Mouse (Mus musculus) cerebellum, postnatal 10 days (tissue): Measurements from ENCODE around the gene Tpgs1.
"Not testable (repeated sequence)": the region's sequence is repeated elsewhere in the genome, so short reads cannot be mapped to it uniquely, and the experiment has no call there.

ENCODE experiments used
- DNase-seq, 2 experiments: peaks; one replicate each; pipeline ENCODE4 v3.0.0; 2021; ENCODE audit warnings: mixed read lengths in 2 of 2

Gene Tpgs1

GRCm38 (mm10) chr10:79693580-79694378 lies 24.6 kb downstream of the Tpgs1 start:
- peak; percentile 61 to 67 for DNase-seq

DNA sequence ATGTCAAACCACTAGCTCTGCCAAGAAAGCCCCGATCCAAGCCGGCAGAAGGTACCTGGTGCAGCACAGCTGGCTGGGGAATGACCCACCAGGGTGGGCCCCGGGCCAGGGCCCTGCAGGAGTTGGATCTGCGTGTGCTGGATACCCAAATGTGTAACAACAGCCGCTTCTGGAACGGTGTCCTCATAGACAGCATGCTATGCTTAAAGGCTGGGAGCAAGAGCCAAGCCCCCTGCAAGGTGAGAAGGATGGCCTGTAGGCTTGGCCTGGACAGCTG lies 25.1 kb downstream of the Tpgs1 start:
- DNase-seq, result peak; percentile 76 to 83

DNA sequence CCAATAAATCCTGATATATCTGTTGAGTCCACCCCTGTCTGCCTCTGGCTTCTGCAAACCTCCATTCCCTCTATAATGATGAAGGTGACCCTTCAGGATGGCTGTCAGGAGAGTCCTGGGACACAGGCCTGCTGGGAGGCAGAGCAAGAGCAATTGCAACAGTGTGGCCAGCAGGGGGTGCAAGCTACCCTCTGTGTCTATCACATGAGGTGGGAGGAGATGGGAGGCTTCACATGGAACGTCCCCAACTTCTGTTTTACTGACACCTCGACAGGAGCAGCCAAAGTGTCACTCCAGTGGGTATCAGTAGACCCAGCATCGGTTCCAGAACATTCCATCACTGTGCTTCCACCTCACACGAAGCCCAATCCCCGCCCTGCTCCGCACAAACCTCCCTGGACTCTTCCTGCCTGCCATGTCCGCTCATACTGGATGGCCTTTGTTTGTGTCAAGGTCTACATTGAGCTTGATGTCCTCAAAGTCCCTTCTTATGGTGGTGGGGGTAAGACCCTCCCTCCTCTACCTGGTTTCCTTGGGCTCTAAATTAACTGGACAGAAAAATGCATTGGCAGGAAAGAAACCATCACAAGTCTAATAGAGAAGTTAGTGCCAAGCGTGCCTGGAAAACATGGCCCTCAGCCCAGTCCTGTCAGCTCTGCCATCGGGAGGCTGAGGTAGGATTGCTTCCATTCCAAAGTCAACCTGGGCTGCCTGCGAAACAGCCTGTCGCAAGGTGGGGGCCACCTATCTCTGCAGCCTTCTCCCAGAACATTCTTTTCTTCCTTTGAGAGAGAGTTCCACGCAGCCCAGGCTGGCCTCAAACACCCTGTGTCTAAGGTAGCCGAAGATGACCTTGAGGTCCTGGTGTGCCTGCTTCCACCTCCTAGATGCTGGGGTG lies 26.3 kb downstream of the Tpgs1 start:
- DNase-seq, result peak; percentile 91

DNA sequence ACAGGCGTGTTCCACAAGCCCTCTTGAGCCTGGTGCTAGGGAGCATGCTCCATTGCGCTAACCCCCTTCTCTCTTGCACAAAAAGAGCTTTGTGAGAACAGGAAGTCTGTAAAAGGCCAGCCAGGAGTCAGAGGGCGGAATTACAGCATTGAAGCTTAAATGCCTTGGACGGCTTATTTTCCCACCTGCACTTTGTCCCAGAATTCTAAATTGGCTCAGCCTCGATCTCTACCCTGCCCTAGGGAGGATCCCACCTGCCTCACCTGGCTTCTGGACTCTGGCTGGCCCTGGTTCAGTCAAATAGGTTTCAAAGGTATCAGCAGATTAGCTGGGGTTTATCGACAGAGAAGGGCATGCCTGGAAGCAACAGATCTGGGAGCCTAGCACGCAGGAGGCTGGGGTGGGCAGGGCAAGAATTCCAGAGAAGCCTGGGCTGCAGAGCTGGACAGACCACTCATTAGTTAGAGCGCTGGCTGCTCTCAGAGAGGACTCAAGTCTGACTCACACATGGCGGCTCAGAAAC lies 27.0 kb downstream of the Tpgs1 start:
- DNase-seq, result peak in 1 of 2 experiments; percentile 36

DNA sequence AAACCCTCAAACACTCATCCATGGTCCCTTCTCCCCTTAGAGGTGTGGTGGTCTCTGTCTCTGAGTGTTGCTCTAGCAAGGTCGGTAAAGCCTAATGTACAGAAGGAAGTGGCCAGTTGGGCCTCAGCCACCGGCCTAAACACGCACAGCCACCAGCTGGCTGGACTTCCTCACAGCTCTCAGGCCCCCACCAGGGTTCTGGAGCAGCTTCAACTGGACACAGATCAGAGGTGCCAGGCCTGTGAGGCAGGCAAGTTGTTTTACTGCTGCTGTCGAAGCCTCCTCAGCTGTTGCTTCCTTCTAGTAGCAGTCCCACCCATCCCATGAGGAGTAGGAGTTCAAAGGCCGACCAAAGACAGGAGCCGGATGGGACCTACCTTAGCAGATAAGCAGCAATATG lies 28.7 kb downstream of the Tpgs1 start:
- peak; percentile 91 to 94 for DNase-seq

DNA sequence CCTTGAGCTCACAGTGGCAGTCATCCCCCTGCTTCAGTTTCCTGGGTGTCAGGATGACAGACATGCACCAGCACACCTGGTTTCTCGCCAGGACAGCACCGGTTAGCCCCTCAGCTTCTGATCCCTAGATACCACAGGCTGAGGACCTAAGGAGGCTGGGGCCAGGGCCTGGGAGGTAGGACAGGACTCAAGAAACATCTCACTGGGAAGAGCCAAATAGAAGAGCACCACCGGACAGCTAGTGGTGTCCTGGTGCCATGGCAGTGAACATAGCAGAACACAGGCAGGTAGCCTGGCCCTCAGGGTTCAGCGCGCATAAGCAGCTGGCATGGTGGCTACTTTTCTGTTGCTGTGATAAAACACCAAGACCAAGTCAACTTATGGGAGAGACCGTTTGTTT lies 29.3 kb downstream of the Tpgs1 start:
- DNase-seq, result peak; percentile 22 to 30

DNA sequence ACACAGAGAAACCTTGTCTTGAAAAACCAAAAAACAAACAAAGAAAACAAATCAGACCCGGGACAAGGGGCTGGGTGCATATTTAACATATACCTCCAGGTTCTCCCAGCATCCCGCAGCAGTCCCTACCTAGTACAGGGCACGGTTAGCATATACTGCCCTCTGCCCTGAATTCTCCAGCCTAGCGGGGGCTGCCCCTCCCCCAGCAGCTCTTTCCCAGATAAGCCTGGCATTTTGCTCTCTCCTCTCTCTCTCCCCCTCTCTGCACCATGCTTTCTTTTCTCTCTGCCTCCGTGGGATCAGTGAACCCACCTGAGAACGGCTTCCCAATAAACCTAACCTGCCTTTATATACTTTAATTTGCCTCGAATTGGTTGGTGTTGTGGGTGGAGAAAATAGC lies 31.5 kb downstream of the Tpgs1 start:
- DNase-seq, result peak; percentile 17 to 27

GRCm38 (mm10) chr10:79701443-79702129 lies 32.4 kb downstream of the Tpgs1 start:
- peak; percentile 19 to 29 for DNase-seq

GRCm38 (mm10) chr10:79702970-79703369 lies 33.8 kb downstream of the Tpgs1 start:
- not testable (repeated sequence) for DNase-seq

DNA sequence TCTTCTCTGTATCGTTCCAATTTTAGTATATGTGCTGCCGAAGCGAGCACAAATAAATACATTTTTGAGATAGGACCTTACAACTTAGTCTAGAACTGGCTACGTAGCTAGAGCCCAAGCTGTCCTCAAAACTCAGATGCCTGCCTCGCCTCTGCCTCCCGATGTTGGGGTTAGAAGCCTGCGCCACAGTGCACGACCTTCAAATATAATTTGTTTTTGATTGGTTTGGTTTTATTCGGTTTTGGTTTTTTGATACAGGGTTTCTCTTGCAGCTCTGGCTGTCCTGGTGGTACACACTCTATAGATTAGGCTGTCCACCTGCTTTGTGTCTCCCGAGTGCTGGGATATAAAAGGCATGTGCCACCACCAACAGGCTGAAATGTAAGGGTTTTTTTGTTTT lies 34.4 kb downstream of the Tpgs1 start:
- no peak for DNase-seq

- peak; percentile 100 for DNase-seq
Measured at GRCm38 (mm10) chr10:79704065-79704969, 35.1 kb downstream of the Tpgs1 start, which contains the start of gene Bsg. Gene Bsg, plus strand, starts transcription at chr10:79704491.

- peak; percentile 28 to 50 for DNase-seq
Measured at GRCm38 (mm10) chr10:79704970-79705360, 35.8 kb downstream of the Tpgs1 start.

GRCm38 (mm10) chr10:79705951-79706350 lies 36.8 kb downstream of the Tpgs1 start:
- DNase-seq, result no peak

GRCm38 (mm10) chr10:79706406-79707094 lies 37.4 kb downstream of the Tpgs1 start:
- peak; percentile 47 to 51 for DNase-seq

GRCm38 (mm10) chr10:79707162-79707561 lies 38.0 kb downstream of the Tpgs1 start:
- peak; percentile 47 to 49 for DNase-seq

DNA sequence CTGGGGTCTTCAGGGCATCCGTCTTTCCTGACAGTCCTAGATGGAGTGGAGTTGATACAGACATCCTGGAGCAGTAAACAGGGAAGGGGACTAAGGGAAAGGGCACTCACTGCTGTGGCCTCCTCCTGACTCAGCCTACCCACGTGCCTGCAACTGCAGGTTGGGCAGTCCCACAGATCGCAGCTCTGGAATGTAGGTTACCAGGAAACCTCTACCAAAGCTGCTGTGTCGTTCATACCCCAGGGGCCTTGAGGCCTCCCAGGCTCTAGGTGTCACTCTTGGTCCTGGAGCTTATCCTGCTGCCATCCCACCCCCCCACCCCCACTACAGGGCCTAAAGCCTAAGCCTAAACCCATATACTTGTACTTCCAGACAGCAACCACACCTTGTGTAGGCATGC lies 38.6 kb downstream of the Tpgs1 start:
- no peak for DNase-seq

- DNase-seq, result peak in 1 of 2 experiments; percentile 36
Measured at GRCm38 (mm10) chr10:79708668-79709067, 39.5 kb downstream of the Tpgs1 start.

DNA sequence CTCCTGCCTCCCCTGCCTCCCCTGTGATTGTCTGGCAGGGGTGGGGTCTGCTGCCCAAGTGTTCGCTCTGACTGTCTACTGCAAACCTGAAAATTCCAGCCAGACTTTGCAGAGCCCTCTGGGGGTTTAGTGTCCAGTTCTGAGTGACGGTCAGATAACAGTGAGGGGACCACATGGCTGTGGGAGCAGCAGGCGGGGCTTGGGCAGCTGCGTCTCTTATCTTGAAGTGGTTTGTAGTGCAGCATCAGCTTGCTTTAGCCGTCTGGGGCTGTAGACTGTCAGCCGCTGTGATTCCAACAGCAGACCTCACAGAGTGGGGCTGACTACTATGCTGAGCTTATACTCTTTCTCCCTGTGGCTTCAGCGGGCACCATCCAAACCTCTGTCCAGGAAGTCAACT lies 40.1 kb downstream of the Tpgs1 start:
- no peak for DNase-seq

DNA sequence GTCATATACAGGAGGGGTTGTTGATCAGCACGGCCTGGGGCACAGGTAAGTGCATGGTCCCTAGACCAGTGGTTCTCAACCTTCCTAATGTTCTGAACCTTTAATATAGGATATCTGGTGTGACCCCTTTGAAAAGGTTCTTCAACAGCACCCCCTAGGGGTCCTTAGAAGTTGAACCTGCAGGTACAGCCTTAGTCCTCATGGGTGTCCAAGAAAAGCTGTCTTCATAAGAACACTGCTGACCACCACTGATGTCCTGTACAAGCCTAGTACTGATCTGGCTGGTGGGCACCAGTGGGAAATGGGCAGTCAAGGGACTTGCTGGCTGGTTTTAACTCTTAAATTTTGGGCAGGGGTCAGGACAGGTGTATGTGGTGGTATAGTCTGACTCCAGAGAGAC lies 42.9 kb downstream of the Tpgs1 start:
- peak; percentile 20 to 50 for DNase-seq

GRCm38 (mm10) chr10:79712499-79713126 lies 43.4 kb downstream of the Tpgs1 start:
- peak; percentile 94 to 96 for DNase-seq

DNA sequence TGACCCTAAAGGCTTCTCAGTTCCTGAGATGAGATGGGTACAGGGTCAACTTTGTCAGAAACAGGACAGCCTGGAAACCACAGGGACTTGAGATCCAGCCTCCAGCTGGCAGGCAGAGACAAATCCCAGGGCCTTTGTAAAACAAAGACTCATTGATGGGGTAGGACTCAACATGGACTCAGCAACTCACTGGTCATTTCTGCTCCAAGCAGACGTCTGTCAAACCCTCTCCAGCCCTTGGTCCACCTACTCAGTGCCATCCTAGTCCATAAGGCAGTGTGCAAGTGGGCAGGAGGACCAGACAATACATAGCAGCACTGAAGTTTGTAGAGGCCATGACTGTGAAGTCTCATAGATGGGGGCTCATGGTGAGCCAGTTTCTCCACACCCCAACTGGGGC lies 44.0 kb downstream of the Tpgs1 start:
- DNase-seq, result peak in 1 of 2 experiments; percentile 13
